In the genomic region with DNA sequence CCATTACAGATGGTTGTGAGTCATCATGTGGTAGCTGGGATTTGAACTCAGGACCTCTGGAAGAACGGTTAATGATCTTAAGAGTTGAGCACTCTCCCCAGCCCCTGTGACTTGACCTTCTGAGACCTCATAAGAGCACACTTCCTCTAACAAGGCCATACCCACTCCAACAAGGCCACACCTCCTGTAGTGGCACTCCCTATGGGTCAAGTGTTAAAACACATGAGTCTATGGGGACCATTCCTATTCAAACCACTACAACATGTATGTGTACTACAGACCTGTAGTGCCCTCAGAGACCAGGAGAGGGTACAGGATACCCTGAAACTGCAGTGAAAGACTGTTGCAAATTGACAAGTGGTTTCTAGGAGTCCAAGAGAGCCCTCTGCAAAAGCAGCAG, we compare ENCODE assay signal across 1 mouse cellular context.
TF ChIP-seq lines count a peak whose summit lies in the region.

No protein-coding gene starts in this region.

TF ChIP-seq in CH12.LX, 34 proteins besides CTCF, POLR2A, EP300 and RAD21:
- TF ChIP-seq SMC3 (IDR thresholded peaks at IDR 0.05; ENCODE audit: low read depth, low read length) (no peak), CHD1 (IDR thresholded peaks at IDR 0.05; ENCODE audit: low read depth, low read length) (no peak), JUND (conservative IDR thresholded peaks at IDR 0.05; ENCODE audit: low read depth, low read length) (no peak), ELF1 (IDR thresholded peaks at IDR 0.05; ENCODE audit: low read depth, low read length) (no peak), NELFE (IDR thresholded peaks at IDR 0.05; ENCODE audit: low read depth, low read length) (no peak), ZNF384 (IDR thresholded peaks at IDR 0.05; ENCODE audit: low read depth, low read length) (no peak), BHLHE40 (IDR thresholded peaks at IDR 0.05; ENCODE audit: low read depth, low read length) (no peak), MAX (IDR thresholded peaks at IDR 0.05; ENCODE audit: low read length) (no peak), MAFK (IDR thresholded peaks at IDR 0.05; ENCODE audit: insufficient replicate concordance, low read length) (no peak), KAT2A (IDR thresholded peaks at IDR 0.05; ENCODE audit: insufficient replicate concordance, low read length) (no peak), CHD2 (IDR thresholded peaks at IDR 0.05; ENCODE audit: low read length) (no peak), E2F4 (IDR thresholded peaks at IDR 0.05; ENCODE audit: insufficient replicate concordance, low read depth, low read length) (no peak), PAX5 (IDR thresholded peaks at IDR 0.05; ENCODE audit: low read length) (no peak), ZKSCAN1 (IDR thresholded peaks at IDR 0.05; ENCODE audit: borderline replicate concordance, low read depth, low read length) (no peak), MAZ (IDR thresholded peaks at IDR 0.05; ENCODE audit: low read depth, low read length) (no peak)
